ENCODE assay signal across 30 mouse cellular contexts in genomic region chr2:68246284-68246683, GRCm38 (mm10).
A peak's percentile ranks its signal among the peaks of the same experiment; 100 is the strongest.
DNase-seq lines count a peak whose midpoint lies in the region; ATAC-seq and TF ChIP-seq lines count a peak whose summit lies in the region.
"Had no signal": no experiment of that assay in that cellular context is flagged by ENCODE, and none has a peak within 500 bp of the region (broad histone marks: within the 10 kb centered on the region; RNA-seq: fewer than 3 reads in every experiment).

No protein-coding gene starts in this region.

- no peaks in the 10 kb centered on the region; the same call in 1 of the 2 replicates for H3K36me3 ChIP-seq in kidney, embryonic 16.5 days (ENCODE audit: insufficient read depth, low read length)
- H3K36me3 ChIP-seq in kidney, adult 2 months (ENCODE audit: control insufficient read depth, insufficient read depth, low read length): no peaks in the 10 kb centered on the region
- no peaks in the 10 kb centered on the region for H3K36me3 ChIP-seq in midbrain, embryonic 16.5 days (ENCODE audit: control insufficient read depth, insufficient read depth, low read length)
- H3K36me3 ChIP-seq: forebrain, embryonic 15.5 days; limb, embryonic 12.5 days; liver, embryonic 15.5 days had no signal

- 0 out of 2 replicates have a peak, but pooled peaks have one; percentile 10 for ATAC-seq in kidney, embryonic 16.5 days (ENCODE audit: low FRiP score, low TSS enrichment)
- ATAC-seq in midbrain, embryonic 16.5 days: peak; percentile 12; the same call in 1 of the 2 replicates
- ATAC-seq: forebrain, embryonic 15.5 days; intestine, postnatal 0 days; Patski had no signal

- no peak overlapping the region for H3K9ac ChIP-seq in kidney, embryonic 16.5 days (replicated peaks; ENCODE audit: low read length)
- no peak overlapping the region for H3K9ac ChIP-seq in midbrain, embryonic 16.5 days (ENCODE audit: low read depth, low read length)
- H3K9ac ChIP-seq: forebrain, embryonic 15.5 days; hindbrain, embryonic 14.5 days; limb, embryonic 12.5 days; liver, embryonic 15.5 days; lung, embryonic 14.5 days; midbrain, embryonic 12.5 days; neural tube, embryonic 13.5 days had no signal

- DNase-seq in cerebellum, adult 11-12 months: peak; percentile 10
- no peak for DNase-seq in cerebellum, postnatal 10 days
- no peak for DNase-seq in kidney, adult 2 months
- peak; percentile 54 for DNase-seq in retina, postnatal 1 day
- DNase-seq in retina, embryonic 14.5 days (ENCODE audit: low spot score): no peak
- no peak for DNase-seq in layer of hippocampus, postnatal 36 days
- DNase-seq: adrenal gland, postnatal 10 days; gastrocnemius, adult 2 months; gastrocnemius, postnatal 36 days; heart, adult 18-20 months; kidney, postnatal 25 days; lung, postnatal 14 days; right cerebral cortex, adult 18-20 months; spleen, adult 18-20 months; thymus, postnatal 4 days had no signal

- no peak overlapping the region for H3K4me3 ChIP-seq in kidney, embryonic 16.5 days (ENCODE audit: low read length)
- no peak overlapping the region for H3K4me3 ChIP-seq in kidney, adult 2 months (ENCODE audit: insufficient read depth, low read depth, low read length)
- no peak overlapping the region for H3K4me3 ChIP-seq in midbrain, embryonic 16.5 days (ENCODE audit: low read depth, low read length)
- H3K4me3 ChIP-seq: forebrain, embryonic 15.5 days; gastrocnemius, adult 2 months; left cerebral cortex, adult 2 months; limb, embryonic 12.5 days; liver, embryonic 15.5 days; midbrain, embryonic 12.5 days; myocyte; neural tube, embryonic 13.5 days had no signal

- no peak for TF ChIP-seq CTCF in kidney, adult 2 months (conservative IDR thresholded peaks at IDR 0.05; ENCODE audit: insufficient read depth, insufficient read length, low read depth, low read length)

- no peak overlapping the region for H3K4me2 ChIP-seq in kidney, embryonic 16.5 days (replicated peaks; ENCODE audit: low read depth, low read length)
- no peak overlapping the region for H3K4me2 ChIP-seq in midbrain, embryonic 16.5 days (ENCODE audit: low read length)
- H3K4me2 ChIP-seq: forebrain, embryonic 15.5 days; heart, embryonic 11.5 days; hindbrain, embryonic 14.5 days; limb, embryonic 12.5 days; liver, embryonic 15.5 days; lung, embryonic 14.5 days; midbrain, embryonic 12.5 days; neural tube, embryonic 13.5 days had no signal

- H3K4me1 ChIP-seq in kidney, embryonic 16.5 days (ENCODE audit: insufficient read depth, low read length): peaks cover 12% of the 10 kb centered on the region
- H3K4me1 ChIP-seq in kidney, adult 2 months (ENCODE audit: control insufficient read depth, insufficient read depth, low read length): no peaks in the 10 kb centered on the region
- H3K4me1 ChIP-seq in midbrain, embryonic 16.5 days (ENCODE audit: control insufficient read depth, insufficient read depth, low read length): 0 out of 2 replicates have a peak, but pooled peaks cover 4% of the 10 kb centered on the region
- H3K4me1 ChIP-seq: liver, embryonic 15.5 days had no signal

- no peaks in the 10 kb centered on the region for H3K9me3 ChIP-seq in kidney, embryonic 16.5 days (ENCODE audit: low read length)
- H3K9me3 ChIP-seq in midbrain, embryonic 16.5 days (replicated peaks; ENCODE audit: control insufficient read depth, low read length, poor library complexity, severe bottlenecking): no peaks in the 10 kb centered on the region
- H3K9me3 ChIP-seq: forebrain, embryonic 15.5 days; limb, embryonic 12.5 days; liver, embryonic 15.5 days; midbrain, embryonic 12.5 days; neural tube, embryonic 13.5 days had no signal

- no peaks in the 10 kb centered on the region for H3K27me3 ChIP-seq in kidney, embryonic 16.5 days (ENCODE audit: insufficient read depth, low read length)
- no peaks in the 10 kb centered on the region for H3K27me3 ChIP-seq in kidney, adult 2 months (replicated peaks; ENCODE audit: control insufficient read depth, insufficient read depth, low read length)
- H3K27me3 ChIP-seq in midbrain, embryonic 16.5 days (ENCODE audit: control insufficient read depth, insufficient read depth, low read depth, low read length): no peaks in the 10 kb centered on the region
- H3K27me3 ChIP-seq: forebrain, embryonic 15.5 days; limb, embryonic 12.5 days; liver, embryonic 15.5 days; midbrain, embryonic 12.5 days; neural tube, embryonic 13.5 days; Patski had no signal

- TF ChIP-seq POLR2A in kidney, adult 2 months (IDR thresholded peaks at IDR 0.05; ENCODE audit: low read depth, low read length): no peak

- 16% methylated on average over 3 of the region's 3 CpGs for WGBS in kidney, embryonic 16.5 days
- WGBS in kidney, adult 2 months: 52% methylated on average over 3 of the region's 3 CpGs
- 34% methylated on average over 3 of the region's 3 CpGs for WGBS in midbrain, embryonic 16.5 days

- no peak overlapping the region for H3K27ac ChIP-seq in kidney, embryonic 16.5 days (ENCODE audit: low read length)
- no peak overlapping the region for H3K27ac ChIP-seq in kidney, adult 2 months (ENCODE audit: insufficient read depth, low read depth, low read length)
- H3K27ac ChIP-seq in midbrain, embryonic 16.5 days (ENCODE audit: low read length): no peak overlapping the region
- H3K27ac ChIP-seq: forebrain, embryonic 15.5 days; gastrocnemius, adult 2 months; hindbrain, embryonic 14.5 days; left cerebral cortex, adult 2 months; limb, embryonic 12.5 days; liver, embryonic 15.5 days; midbrain, embryonic 12.5 days; neural tube, embryonic 13.5 days; stomach, postnatal 0 days had no signal

Comparison
In these comparisons a context has a peak if more than half of its experiments do, and no peak if none do; other contexts are left out.
1. DNase-seq: peak in cerebellum, adult 11-12 months (single experiment) and retina, postnatal 1 day (single experiment); none in cerebellum, postnatal 10 days (0 of 2), kidney, adult 2 months (single experiment), retina, embryonic 14.5 days (single experiment) and layer of hippocampus, postnatal 36 days (0 of 2).